Mouse (Mus musculus): Measurements from ENCODE around the gene Kcnma1. TPM values are rescaled to one million over a fixed set of nuclear protein-coding genes. Genes with fewer than 3 reads are reported as not detected.

The Kcnma1 gene
- total RNA-seq, 1 experiment = 0.49 TPM

- no peaks in the 10 kb centered on the region for H3K36me3 ChIP-seq (ENCODE audit: control insufficient read depth, insufficient read depth, low read length, poor library complexity, severe bottlenecking)
- in situ Hi-C loops (cut with MboI; ENCODE audit: low sequenced_read_pairs in 2 of 2, unreplicated experiment in 2 of 2) = no loop called here
- DNase-seq (ENCODE audit: low read depth, low spot score) = no peak
Measured at GRCm38 (mm10) chr14:23502236-23502790, 512.0 kb downstream of the Kcnma1 start.

GRCm38 (mm10) chr14:23496801-23497200 is 517.5 kb downstream of the Kcnma1 start:
- no peak for DNase-seq (ENCODE audit: low read depth, low spot score)
- no peaks in the 10 kb centered on the region for H3K36me3 ChIP-seq (ENCODE audit: control insufficient read depth, insufficient read depth, low read length, poor library complexity, severe bottlenecking)
- no peak overlapping the region for H3K9ac ChIP-seq (ENCODE audit: insufficient read depth, low read depth, low read length, poor library complexity, severe bottlenecking)
- TF ChIP-seq CHD2 (IDR thresholded peaks at IDR 0.05; ENCODE audit: low read depth, low read length) (no peak), ZNF384 (IDR thresholded peaks at IDR 0.05; ENCODE audit: low read depth, low read length) (no peak), HCFC1 (IDR thresholded peaks at IDR 0.05; ENCODE audit: borderline replicate concordance, insufficient read depth, low read length) (no peak), MAFK (IDR thresholded peaks at IDR 0.05; ENCODE audit: insufficient read depth, low read depth, low read length) (no peak), ZC3H11A (IDR thresholded peaks at IDR 0.05; ENCODE audit: borderline replicate concordance, low read depth, low read length) (no peak)
- in situ Hi-C loops (cut with MboI; ENCODE audit: low sequenced_read_pairs in 2 of 2, unreplicated experiment in 2 of 2) = loop anchor here in 1 of 2 experiments (10.0 kb wide), 1 partner anchor 62 kb away; no protein-coding TSS in a partner anchor
- no peaks in the 10 kb centered on the region for H3K9me3 ChIP-seq (ENCODE audit: control insufficient read depth, insufficient read depth, low read depth, low read length)
- H3K4me3 ChIP-seq (ENCODE audit: insufficient read depth in 1 of 2, low read depth in 1 of 2, low read length in 2 of 2, poor library complexity in 1 of 2, severe bottlenecking in 1 of 2) = no peak overlapping the region
- H3K4me1 ChIP-seq (ENCODE audit: control insufficient read depth in 2 of 2, insufficient read depth in 2 of 2, low read length in 2 of 2, poor library complexity in 1 of 2) = no peaks in the 10 kb centered on the region
- no peak overlapping the region for H3K27ac ChIP-seq (ENCODE audit: insufficient read depth, low read depth, low read length, poor library complexity, severe bottlenecking)

More at GRCm38 (mm10) chr14:23502236-23502790, 512.0 kb downstream of the Kcnma1 start:
- H3K4me3 ChIP-seq (ENCODE audit: insufficient read depth in 1 of 2, low read depth in 1 of 2, low read length in 2 of 2, poor library complexity in 1 of 2, severe bottlenecking in 1 of 2) = no peak overlapping the region
- no peak overlapping the region for H3K9ac ChIP-seq (ENCODE audit: insufficient read depth, low read depth, low read length, poor library complexity, severe bottlenecking)
- no peak overlapping the region for H3K27ac ChIP-seq (ENCODE audit: insufficient read depth, low read depth, low read length, poor library complexity, severe bottlenecking)
- TF ChIP-seq MAFK (IDR thresholded peaks at IDR 0.05; ENCODE audit: insufficient read depth, low read depth, low read length) (no peak), HCFC1 (IDR thresholded peaks at IDR 0.05; ENCODE audit: borderline replicate concordance, insufficient read depth, low read length) (no peak)
- H3K9me3 ChIP-seq (ENCODE audit: control insufficient read depth, insufficient read depth, low read depth, low read length) = no peaks in the 10 kb centered on the region
- H3K4me1 ChIP-seq (ENCODE audit: control insufficient read depth in 2 of 2, insufficient read depth in 2 of 2, low read length in 2 of 2, poor library complexity in 1 of 2) = no peaks in the 10 kb centered on the region

- H3K4me1 ChIP-seq (ENCODE audit: control insufficient read depth in 2 of 2, insufficient read depth in 2 of 2, low read length in 2 of 2, poor library complexity in 1 of 2) = no peaks in the 10 kb centered on the region
- TF ChIP-seq CHD2 (IDR thresholded peaks at IDR 0.05; ENCODE audit: low read depth, low read length) (no peak), HCFC1 (IDR thresholded peaks at IDR 0.05; ENCODE audit: borderline replicate concordance, insufficient read depth, low read length) (no peak), MAFK (IDR thresholded peaks at IDR 0.05; ENCODE audit: insufficient read depth, low read depth, low read length) (no peak), ZC3H11A (IDR thresholded peaks at IDR 0.05; ENCODE audit: borderline replicate concordance, low read depth, low read length) (no peak), ZNF384 (IDR thresholded peaks at IDR 0.05; ENCODE audit: low read depth, low read length) (no peak)
- no peaks in the 10 kb centered on the region for H3K36me3 ChIP-seq (ENCODE audit: control insufficient read depth, insufficient read depth, low read length, poor library complexity, severe bottlenecking)
- H3K27ac ChIP-seq (ENCODE audit: insufficient read depth, low read depth, low read length, poor library complexity, severe bottlenecking) = no peak overlapping the region
- DNase-seq (ENCODE audit: low read depth, low spot score) = no peak
- no peak overlapping the region for H3K4me3 ChIP-seq (ENCODE audit: insufficient read depth in 1 of 2, low read depth in 1 of 2, low read length in 2 of 2, poor library complexity in 1 of 2, severe bottlenecking in 1 of 2)
- H3K9me3 ChIP-seq (ENCODE audit: control insufficient read depth, insufficient read depth, low read depth, low read length) = no peaks in the 10 kb centered on the region
- in situ Hi-C loops (cut with MboI; ENCODE audit: low sequenced_read_pairs in 2 of 2, unreplicated experiment in 2 of 2) = loop anchor here in 1 of 2 experiments (10.0 kb wide), 1 partner anchor 61 kb away; no protein-coding TSS in a partner anchor
- H3K9ac ChIP-seq (ENCODE audit: insufficient read depth, low read depth, low read length, poor library complexity, severe bottlenecking) = no peak overlapping the region
Measured at GRCm38 (mm10) chr14:23496236-23496740, 518.0 kb downstream of the Kcnma1 start.

GRCm38 (mm10) chr14:23494496-23494800 is 519.8 kb downstream of the Kcnma1 start:
- Histone ChIP-seq H3K27ac (ENCODE audit: insufficient read depth, low read depth, low read length, poor library complexity, severe bottlenecking) (no peak overlapping the region), H3K9ac (ENCODE audit: insufficient read depth, low read depth, low read length, poor library complexity, severe bottlenecking) (no peak overlapping the region), H3K36me3 (ENCODE audit: control insufficient read depth, insufficient read depth, low read length, poor library complexity, severe bottlenecking) (no peaks in the 10 kb centered on the region), H3K4me1 (ENCODE audit: control insufficient read depth in 2 of 2, insufficient read depth in 2 of 2, low read length in 2 of 2, poor library complexity in 1 of 2) (no peaks in the 10 kb centered on the region), H3K9me3 (ENCODE audit: control insufficient read depth, insufficient read depth, low read depth, low read length) (no peaks in the 10 kb centered on the region), H3K4me3 (ENCODE audit: insufficient read depth in 1 of 2, low read depth in 1 of 2, low read length in 2 of 2, poor library complexity in 1 of 2, severe bottlenecking in 1 of 2) (no peak overlapping the region)
- DNase-seq (ENCODE audit: low read depth, low spot score) = no peak
- TF ChIP-seq HCFC1 (IDR thresholded peaks at IDR 0.05; ENCODE audit: borderline replicate concordance, insufficient read depth, low read length) (no peak), MAFK (IDR thresholded peaks at IDR 0.05; ENCODE audit: insufficient read depth, low read depth, low read length) (no peak), CHD2 (IDR thresholded peaks at IDR 0.05; ENCODE audit: low read depth, low read length) (no peak), ZC3H11A (IDR thresholded peaks at IDR 0.05; ENCODE audit: borderline replicate concordance, low read depth, low read length) (no peak), ZNF384 (IDR thresholded peaks at IDR 0.05; ENCODE audit: low read depth, low read length) (no peak)
- in situ Hi-C loops (cut with MboI; ENCODE audit: low sequenced_read_pairs in 2 of 2, unreplicated experiment in 2 of 2) = loop anchor here in 1 of 2 experiments (10.0 kb wide), 1 partner anchor 60 kb away; no protein-coding TSS in a partner anchor

Measured in ES-E14 (cell line).